Mouse (Mus musculus): ENCODE measurements around the gene Cacna2d2.

The Cacna2d2 gene

DNA sequence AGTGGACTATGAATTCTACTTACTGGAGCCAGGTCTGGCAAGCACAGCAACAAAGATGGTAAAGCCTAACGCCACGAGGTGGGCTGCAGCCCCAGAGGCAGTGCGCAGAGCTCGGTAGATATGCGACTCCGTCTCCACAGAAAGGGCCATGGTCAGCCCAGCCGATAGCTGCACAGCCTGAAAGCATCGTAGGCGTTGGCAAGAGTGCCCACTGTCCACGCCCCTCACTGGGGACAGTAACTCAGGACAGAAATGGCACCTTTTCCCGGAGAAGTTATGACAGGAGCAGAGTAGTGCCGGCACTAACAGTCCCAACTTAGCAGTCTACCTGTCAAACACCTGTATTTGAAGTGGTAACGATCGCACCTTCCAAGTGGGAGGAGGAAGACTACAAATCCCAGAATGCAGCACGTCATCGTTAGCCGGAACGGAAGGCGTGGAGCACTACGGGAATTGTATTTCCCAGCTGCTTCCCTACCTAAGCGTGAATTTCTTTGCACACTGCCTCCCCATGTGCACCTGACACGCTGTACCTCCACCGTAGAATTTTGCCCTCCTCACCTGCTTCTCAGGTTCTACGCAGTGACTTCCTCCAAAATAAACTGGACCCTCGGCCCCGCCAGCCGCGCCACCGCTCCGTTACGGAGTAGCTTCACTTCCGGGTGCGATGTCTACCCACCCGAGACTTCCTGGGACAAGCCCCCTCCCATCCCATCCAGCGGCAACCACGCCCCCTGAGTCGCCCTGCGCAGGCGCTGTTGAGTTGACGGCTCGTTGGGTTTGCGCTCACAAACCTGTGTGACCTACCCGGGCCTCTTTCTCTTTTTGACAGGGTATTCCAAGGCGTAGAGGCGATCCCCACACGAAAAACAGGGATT, 142.3 kb downstream of the Cacna2d2 start, which contains the start of the genes Cyb561d2 and Nprl2:
Cyb561d2 (minus strand) TSS at position 720 of the 878 bp plus-strand sequence.
Nprl2 (plus strand) TSS at position 753 of the 878 bp plus-strand sequence.
- peak; percentile 94 for DNase-seq (ENCODE audit: low spot score)

DNA sequence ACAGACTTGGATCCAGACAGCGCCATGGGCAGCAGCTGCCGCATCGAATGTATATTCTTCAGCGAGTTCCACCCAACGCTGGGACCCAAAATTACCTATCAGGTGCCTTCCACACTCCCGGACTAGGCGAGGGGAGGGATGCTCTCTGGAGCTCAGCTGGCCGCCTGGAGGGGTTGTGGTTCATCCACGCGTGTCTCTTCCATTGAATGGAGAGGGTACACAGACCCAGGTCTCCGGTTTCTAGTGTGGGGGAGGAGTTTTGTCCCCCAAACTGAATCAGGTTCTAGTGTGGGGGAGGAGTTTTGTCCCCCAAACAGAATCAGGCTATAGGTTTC, 142.9 kb downstream of the Cacna2d2 start:
- no peak for DNase-seq (ENCODE audit: low spot score)

DNA sequence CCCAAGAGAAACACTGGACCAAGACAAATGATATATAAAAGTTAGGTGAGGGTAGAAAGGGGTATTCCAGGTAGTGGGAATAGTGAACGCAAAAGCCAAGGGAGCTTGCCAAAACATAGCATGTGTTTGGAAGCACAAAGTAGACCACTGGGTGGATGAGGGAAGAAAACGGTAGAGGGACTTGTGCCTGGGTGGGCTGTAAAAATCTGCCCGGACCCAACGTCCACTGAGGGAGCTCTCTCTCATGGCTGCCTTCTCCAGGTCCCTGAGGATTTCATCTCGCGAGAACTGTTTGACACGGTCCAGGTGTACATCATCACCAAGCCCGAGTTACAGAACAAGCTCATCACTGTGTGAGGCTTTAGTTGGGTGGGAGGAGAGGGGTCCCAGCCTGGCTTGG, 143.3 kb downstream of the Cacna2d2 start:
- DNase-seq (ENCODE audit: low spot score) = no peak

DNA sequence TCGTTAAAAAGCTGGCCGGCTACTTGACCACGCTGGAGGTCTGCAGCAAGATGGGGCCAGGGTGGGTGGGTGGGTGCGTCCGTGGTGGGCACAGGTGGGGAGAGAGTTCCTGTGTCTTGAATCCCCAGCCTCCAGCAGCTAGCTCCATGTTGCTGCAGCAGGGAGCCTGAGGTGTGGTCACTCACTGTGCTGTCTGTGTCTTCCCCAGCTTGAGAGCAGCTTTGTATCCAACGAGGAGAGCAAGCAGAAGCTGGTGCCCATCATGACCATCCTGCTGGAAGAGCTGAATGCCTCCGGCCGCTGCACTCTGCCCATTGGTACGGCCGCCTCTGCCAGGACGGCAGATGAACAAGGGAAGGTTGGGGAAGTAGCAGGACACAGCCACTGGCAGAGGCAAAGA, 143.9 kb downstream of the Cacna2d2 start:
- DNase-seq (ENCODE audit: low spot score) = no peak

DNA sequence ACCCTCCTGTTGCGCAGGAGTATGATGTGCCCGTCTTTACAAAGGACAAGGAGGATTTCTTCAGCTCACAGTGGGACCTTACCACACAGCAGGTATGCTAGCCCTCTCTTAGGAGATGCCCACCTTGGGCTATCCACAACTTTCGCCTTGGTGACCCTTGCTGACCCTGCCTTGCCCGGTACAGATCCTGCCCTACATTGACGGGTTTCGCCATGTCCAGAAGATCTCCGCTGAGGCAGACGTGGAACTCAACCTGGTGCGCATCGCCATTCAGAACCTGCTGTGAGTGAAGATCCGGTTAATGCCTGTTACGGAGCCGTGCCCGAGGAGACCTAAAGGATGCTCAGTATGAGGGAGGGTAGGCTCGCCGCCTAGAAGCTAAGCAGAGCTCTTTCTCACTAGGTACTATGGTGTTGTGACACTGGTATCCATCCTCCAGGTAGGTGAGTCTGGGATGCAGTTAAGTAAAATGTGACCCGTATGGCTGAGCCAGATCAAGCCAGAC, 144.8 kb downstream of the Cacna2d2 start:
- no peak for DNase-seq (ENCODE audit: low spot score)

DNA sequence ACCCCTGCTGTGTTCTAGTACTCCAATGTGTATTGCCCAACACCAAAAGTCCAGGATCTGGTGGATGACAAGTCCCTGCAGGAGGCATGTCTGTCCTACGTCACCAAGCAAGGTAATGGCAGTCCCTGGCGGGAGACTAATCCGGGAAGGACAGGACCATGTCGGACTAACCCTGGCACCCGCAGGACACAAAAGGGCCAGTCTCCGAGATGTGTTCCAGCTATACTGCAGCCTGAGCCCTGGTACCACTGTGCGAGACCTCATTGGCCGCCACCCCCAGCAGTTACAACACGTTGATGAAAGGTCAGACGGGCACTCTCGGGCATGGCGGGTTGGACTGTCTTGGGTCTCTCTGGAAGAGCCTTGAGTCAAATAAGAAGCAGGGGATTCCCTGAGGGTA, 145.3 kb downstream of the Cacna2d2 start:
- no peak for DNase-seq (ENCODE audit: low spot score)

DNA sequence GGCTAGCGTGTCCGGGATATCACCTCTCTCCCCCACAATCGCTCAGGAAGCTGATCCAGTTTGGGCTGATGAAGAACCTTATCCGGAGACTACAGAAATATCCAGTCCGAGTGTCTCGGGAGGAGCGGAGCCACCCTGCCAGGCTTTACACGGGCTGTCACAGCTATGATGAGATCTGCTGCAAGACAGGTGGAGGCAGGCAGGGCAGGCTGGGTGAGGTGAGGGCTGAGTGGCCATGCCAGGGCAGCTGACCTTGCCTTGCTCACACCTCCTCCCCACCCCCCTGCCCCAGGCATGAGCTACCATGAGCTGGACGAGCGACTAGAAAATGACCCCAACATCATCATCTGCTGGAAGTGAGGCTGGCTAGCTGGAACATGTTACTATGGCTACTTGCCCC, 145.8 kb downstream of the Cacna2d2 start:
- DNase-seq (ENCODE audit: low spot score) = no peak

DNA sequence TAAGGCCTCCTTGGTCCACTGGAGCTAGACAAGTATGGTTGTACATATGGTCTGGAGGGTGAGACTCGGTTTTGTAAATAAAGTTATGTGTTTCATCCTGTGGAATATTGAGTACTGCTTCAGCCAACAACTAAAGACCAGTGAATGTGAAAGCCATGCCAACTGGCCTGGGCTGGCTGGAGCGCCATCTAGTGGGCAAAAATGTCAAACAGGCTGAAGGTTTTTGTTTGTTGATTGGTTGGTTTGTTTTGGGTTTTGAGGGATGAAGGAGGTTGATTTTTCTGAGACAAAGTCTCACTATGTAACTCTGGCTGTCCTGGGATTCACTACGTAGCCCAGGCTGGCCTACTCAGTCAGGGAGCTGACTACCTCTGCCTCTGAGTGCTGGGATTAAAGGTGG, 146.2 kb downstream of the Cacna2d2 start:
- DNase-seq (ENCODE audit: low spot score) = peak; percentile 65

DNA sequence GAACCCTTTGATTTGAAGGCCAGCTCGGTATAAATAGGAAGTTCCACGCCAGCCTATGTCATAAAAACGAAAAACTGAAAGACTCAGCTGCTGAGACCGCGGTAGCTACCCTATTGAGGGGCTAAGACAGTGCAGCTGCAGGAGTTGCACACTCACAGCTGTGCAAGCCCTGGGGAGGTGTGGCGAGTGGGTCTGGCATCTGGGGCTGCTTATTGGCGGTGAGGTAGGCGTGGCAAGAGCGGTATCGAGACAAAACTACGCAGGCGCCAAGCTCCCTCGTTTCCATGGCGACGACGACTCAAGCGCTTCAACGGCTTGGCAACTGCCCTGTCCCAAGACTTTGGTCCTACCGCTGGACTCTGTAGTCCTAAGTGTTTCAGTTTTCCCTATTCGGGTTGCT, 147.6 kb downstream of the Cacna2d2 start, which contains the start of gene Zmynd10:
Zmynd10 (plus strand) TSS at position 273 of the 400 bp plus-strand sequence.
- peak; percentile 87 for DNase-seq (ENCODE audit: low spot score)

DNA sequence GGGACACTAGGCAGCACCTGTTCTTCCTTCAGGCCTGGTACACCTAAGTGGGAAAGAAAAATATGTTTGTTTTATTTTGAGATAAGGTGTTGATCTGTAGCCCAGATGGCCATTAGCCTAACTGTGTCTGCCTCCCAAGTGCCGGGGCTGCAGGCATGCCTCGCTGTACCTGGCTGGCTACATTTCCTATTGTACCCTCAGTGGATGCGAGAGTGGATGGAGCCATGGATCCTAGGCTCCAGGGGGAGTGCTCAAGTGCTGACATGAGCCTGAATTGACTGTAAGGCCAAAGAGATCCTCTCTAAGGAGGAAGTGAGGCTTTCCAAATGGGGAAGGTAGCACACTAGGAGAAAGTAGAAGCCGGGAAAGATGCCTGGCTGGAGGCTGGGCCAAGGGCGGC, 148.5 kb downstream of the Cacna2d2 start:
- no peak for DNase-seq (ENCODE audit: low spot score)

DNA sequence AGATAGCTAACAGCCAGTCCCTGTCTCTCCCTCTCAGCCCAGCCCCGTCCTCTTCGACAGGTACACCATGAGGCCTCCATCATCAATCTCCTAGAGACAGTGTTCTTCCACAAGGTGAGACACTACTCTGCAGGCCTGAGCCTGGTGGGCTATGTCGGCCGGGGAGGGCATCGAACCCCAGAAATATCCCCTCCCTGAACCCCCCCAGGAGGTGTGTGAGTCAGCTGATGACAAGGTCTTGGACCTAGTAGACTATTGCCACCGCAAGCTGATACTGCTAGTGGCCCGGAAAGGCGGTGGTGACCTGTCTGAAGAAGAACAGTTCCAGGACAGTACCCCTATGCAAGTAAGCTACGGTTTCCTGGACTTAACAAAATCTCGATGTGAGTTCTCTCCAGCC, 149.4 kb downstream of the Cacna2d2 start:
- no peak for DNase-seq (ENCODE audit: low spot score)

DNA sequence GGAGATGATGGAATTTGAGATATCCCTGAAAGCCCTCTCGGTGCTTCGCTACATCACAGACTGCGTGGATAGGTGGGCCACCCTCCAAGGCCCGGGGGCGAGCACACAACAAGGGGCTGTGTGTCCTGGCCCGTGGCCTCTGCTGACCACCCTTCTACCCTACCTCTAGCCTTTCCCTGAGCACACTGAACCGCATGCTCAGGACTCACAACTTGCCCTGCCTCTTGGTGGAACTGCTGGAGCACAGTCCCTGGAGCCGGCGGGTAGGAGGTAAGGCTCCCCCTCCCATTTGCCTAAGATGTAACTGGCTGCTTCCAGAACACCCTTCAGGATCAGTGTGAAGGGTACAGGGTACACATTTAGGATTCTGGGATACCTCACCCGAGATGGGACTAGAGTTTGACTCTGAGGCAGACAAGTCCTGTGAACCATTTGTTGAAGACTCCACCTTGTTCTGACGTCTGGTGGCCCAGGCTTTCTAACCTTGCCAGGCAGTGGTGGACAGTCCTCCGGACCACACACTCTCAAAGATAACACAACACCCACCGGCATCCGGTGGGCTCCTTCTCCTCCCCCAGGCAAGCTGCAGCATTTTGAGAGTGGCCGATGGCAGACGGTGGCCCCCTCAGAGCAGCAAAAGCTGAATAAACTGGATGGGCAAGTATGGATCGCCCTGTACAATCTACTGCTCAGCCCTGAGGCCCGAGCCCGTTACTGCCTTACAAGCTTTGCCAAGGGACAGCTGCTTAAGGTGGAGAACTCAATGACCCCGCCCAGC, 150.1 kb downstream of the Cacna2d2 start:
- no peak for DNase-seq (ENCODE audit: low spot score)

DNA sequence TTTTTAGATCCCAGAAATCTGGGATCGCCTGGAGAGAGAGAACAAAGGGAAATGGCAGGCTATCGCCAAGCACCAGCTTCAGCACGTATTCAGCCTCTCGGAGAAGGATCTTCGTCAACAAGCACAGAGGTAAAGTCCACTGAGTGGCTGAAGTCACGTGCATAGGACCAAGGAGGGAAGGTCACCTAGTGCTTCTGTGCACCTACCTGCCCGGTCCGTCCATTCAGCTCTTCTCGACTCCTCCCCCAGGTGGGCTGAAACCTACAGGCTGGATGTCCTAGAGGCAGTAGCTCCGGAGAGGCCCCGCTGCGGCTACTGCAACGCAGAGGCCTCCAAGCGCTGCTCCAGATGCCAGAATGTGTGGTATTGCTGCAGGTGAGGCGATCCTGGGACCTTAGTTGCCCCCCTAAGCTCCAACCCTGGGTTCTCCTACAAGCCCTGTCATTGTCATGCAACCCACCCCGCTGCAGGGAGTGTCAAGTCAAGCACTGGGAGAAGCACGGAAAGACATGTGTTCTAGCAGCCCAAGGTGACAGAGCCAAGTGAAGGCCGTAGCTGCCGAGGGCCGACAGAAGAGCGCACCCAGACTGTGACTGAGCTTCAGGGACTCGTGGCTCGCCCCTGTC, 151.2 kb downstream of the Cacna2d2 start:
- no peak for DNase-seq (ENCODE audit: low spot score)

DNA sequence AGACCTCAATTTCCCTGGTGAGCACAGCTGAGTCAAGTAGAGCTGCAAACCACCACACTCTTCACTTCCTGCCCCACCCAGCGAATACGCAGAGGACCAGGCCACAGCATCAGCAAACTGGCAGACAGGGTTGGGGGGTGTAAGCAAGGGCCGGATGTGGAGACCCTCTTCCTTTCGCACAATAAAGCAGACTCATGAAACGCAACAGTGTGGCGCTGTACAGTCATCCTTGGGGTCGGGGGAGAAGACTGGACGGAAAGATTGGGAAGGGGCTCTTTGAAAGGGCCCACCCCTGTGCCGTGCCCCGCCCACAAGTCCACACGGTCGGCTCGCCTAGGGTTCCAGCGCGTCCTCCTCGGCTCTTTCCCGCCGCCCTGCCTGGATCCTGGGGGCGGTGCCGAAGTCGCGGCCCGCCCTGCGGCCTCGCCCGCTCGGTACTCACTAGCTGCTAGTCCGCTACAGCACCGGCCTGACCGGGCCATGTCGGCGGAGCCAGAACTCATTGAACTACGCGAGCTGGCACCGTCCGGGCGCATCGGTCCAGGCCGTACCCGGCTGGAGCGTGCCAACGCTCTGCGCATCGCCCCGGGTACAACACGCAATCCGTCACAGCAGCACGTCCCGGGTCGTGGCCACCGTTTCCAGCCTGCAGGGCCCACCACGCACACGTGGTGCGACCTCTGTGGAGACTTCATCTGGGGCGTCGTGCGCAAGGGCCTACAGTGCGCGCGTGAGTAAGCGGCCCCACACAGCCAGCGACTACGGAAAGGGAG, 151.9 kb downstream of the Cacna2d2 start, which contains the start of gene Rassf1:
Rassf1 (plus strand) TSS at position 439 of the 773 bp plus-strand sequence.
- DNase-seq (ENCODE audit: low spot score) = peak; percentile 78

DNA sequence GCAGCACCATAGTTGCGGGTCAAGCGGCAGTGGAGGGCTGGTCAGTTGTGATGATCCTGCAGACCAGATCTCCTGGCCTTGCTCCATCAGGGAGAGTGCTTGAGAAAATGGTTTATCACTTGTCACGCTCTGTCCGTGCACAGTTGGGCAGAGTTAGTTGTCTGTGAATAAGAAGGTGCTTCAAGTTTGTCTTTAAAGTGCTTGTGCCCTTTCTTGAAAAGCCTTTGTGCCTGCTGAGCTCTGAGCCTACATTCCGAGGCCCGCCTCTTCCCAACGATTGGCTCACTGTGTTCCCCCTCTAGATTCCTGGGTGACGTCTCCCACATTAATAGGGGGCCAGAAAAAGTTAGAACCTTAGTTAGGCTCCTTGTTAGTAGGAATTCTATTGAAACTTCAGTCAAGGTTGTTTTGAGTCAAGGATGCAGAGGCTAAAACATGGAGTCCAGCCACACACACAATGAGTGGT, 152.5 kb downstream of the Cacna2d2 start:
- no peak for DNase-seq (ENCODE audit: low spot score)

DNA sequence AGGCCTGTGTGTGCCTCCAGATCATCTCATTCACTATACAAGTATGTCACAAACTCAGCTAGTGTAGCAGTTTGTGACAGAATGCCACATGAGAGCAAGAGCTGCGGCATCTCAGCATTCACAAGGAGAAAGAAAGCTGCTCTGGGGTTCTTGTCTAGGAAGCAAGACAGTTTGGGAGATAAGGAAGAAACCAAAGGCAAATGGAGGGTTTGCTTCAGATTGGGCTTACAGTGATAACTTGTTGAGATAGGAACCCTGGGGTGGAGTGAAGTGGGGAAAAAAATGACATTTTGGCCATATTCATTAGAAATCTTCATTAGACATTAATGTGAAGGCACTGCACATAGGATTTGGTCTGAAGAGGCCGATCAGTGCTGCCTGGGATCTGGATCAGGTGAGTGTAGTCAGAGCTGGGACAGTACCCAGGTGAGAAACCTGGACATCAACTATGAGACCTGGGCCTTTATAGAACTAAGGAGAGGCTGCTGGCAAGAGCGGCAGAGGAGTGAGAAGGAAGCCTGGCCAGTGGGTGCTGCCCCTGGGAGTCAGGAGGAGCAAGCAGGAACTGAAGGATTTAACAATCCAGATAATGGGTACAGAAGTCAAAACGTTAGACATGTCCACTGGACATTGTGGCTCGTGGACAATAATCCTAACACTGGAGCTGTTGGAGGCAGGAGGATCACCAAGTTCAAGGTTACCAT, 153.4 kb downstream of the Cacna2d2 start:
- DNase-seq (ENCODE audit: low spot score) = no peak

DNA sequence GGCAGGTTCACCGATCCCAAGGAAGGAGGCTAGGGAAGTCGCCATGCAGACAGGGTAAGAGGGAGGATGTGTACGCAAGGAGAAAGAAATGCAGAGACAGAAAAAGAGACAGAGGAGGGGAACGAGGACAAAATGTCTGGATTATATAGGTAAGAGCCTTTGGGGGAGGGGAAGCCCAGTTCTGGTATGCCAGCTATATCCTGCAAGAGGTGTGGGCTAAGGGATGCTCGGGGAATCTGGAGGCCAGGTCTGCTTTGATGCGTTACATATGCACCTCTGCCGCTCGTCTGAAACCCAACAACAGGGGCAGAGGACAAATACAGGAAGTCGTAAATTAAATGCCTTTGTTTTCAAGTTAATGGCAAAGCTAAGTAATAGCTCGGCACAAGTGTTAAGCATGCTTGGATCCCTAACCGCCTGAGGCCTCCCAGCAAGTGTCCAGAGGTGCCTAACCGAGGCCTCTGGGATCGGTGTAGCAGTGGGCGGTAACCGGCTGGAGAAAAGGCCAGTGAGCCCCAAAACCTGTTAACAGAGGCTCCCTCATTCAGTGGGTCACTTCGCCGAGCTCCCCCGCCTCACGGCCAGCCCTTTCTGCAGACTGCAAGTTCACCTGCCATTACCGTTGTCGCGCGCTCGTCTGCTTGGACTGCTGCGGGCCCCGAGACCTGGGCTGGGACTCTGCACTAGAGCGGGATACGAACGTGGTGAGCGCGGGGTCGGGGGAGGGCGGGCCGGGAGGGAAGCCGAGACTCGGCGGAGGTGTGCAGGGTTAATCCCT, 154.3 kb downstream of the Cacna2d2 start:
- no peak for DNase-seq (ENCODE audit: low spot score)

DNA sequence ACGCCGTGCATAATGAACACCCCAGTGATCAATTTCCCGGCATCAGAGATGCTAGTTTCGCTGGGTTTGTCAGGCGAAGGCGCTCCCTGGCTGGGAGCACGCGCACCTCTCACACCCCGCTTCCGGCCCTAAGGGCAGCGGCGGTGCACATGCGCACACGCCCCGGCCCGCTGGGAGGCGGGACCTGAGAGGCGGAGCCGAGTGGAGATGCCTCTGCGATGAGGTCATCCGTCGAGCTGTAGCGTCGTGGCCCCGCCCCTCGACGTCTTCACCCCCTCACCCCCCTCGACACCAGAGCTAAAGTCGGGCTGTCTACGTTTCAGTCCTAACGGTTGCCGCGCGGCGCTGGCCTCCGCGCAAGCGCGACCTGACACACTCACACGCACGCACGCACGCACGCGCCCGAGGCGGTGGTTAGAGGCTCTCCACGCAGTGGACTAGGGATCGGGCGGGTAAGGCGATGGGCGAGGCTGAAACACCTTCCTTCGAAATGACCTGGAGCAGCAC, 155.0 kb downstream of the Cacna2d2 start:
- peak; percentile 93 for DNase-seq (ENCODE audit: low spot score)

DNA sequence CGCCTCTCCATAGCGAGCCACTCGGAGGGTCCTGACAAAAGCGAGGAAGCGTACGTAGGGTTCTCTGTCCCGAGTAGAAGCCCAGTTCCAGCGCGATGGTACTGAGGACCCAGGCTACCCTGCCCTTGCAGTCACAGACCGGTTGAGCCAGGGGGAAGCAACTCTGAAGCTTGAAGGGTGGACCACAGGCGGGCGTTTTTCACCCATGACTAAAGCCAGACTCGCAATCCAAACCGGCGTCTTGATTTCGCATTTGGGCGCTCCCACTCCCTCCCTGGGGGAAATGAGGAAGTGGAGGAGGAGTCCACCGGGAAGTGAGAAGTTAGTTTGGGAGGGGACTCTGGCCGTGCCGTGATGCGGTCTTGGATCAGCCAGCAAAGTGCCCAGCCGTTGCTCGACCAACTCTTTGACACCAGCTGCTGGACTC, 155.6 kb downstream of the Cacna2d2 start:
- peak; percentile 59 for DNase-seq (ENCODE audit: low spot score)

DNA sequence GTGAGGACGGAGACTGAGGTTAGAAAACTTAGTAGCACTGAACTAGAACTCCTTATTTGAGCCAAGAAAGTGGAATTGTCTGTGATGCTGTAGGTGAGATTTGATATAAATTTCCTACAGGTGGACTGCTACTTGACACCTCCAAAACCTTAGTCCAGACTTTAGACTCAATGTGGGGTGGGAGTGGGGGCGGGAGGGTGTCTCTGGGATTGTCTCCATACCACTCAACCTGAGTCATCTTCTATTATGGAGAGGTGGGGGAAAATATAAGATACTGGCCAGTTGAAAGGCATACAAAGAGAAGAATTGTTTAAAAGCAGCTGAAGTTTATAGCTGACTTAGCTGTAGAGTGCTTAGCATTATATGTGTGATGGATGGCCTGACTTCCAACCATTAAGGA, 156.3 kb downstream of the Cacna2d2 start:
- DNase-seq (ENCODE audit: low spot score) = no peak
